Mouse (Mus musculus) E14TG2a.4 (cell line): Measurements from ENCODE around the gene Klkb1.

Experiments
- CTCF ChIP-seq: conservative IDR thresholded peaks from 2 replicates; pipeline ENCODE4 v1.5.1; 2014; ENCODE audit warnings: low read length
- POU5F1 ChIP-seq: IDR thresholded peaks from 2 replicates; pipeline ENCODE4 v1.6.1; 2014; ENCODE audit warnings: low read length, borderline replicate concordance

DNA sequence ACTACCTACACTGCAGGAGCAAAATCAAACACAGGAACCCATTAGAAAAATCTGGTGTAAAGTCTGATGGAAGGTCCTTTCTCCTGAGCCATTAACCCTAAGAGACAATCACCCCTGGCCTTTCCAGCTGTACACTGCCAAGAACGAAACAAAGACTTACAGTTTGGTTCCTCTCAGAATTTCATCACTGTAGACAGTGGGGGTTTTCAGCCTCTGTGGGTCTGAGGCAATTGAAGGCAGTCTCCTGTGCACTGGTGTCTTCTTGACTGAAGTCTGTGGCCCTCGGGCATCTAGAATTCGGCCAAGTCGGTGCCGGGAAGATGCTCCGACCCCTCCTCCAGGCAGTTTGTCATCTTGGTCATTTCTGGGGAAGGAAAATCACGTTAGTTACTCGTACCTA is 49.6 kb upstream of the Klkb1 start:
- no peak for TF ChIP-seq CTCF
- no peak for TF ChIP-seq POU5F1
